Mouse (Mus musculus) ES-Bruce4 (cell line): ENCODE data around the gene Qpctl. TPM values are rescaled to one million over a fixed set of nuclear protein-coding genes. Genes with fewer than 3 reads are reported as not detected.

Experiments used
- H3K27ac ChIP-seq: 2 replicates; pipeline ENCODE4 v1.5.1; 2012; ENCODE audit warnings: low read length, inconsistent platforms; ENCODE audit not compliant: insufficient read depth
- H3K27me3 ChIP-seq: 2 replicates; pipeline ENCODE4 v1.6.1; 2012; ENCODE audit warnings: mild to moderate bottlenecking, low read length, inconsistent platforms; ENCODE audit not compliant: control insufficient read depth, poor library complexity, insufficient read depth, severe bottlenecking
- H3K36me3 ChIP-seq: 2 replicates; pipeline ENCODE4 v1.6.1; 2012; ENCODE audit warnings: inconsistent platforms, mild to moderate bottlenecking, low read length, moderate library complexity; ENCODE audit not compliant: control insufficient read depth, poor library complexity, insufficient read depth, severe bottlenecking
- H3K4me1 ChIP-seq: one replicate; pipeline ENCODE4 v1.8.1; 2011; ENCODE audit warnings: low read length; ENCODE audit not compliant: control insufficient read depth, insufficient read depth
- H3K4me3 ChIP-seq: 2 replicates; pipeline ENCODE4 v1.5.1; 2011; ENCODE audit warnings: low read depth, mild to moderate bottlenecking, low read length
- H3K9ac ChIP-seq: 2 replicates; pipeline ENCODE4 v1.6.1; 2012; ENCODE audit warnings: low read depth, mild to moderate bottlenecking, inconsistent platforms; ENCODE audit not compliant: poor library complexity, severe bottlenecking
- H3K9me3 ChIP-seq: replicated peaks from 2 replicates; pipeline ENCODE4 v1.6.1; 2012; ENCODE audit warnings: mild to moderate bottlenecking, low read length, inconsistent platforms; ENCODE audit not compliant: control insufficient read depth, poor library complexity, insufficient read depth, severe bottlenecking
- CTCF ChIP-seq: IDR thresholded peaks from one replicate; pipeline ENCODE4 v1.8.1; 2011; ENCODE audit warnings: low read depth, low read length
- EP300 ChIP-seq: IDR thresholded peaks from 2 replicates; pipeline ENCODE4 v1.6.1; 2011; ENCODE audit warnings: low read depth, low read length; ENCODE audit not compliant: insufficient read depth
- POLR2A ChIP-seq: IDR thresholded peaks from one replicate; pipeline ENCODE4 v1.8.1; 2011; ENCODE audit warnings: low read length; ENCODE audit not compliant: insufficient read depth
- polyA plus RNA-seq: library from polyadenylated mRNA; stranded (reverse); fragments of >200 nt; gene quantifications from 2 replicates; pipeline ENCODE4 v1.2.4, GENCODE M21; 2011; ENCODE audit warnings: low read depth; ENCODE audit not compliant: missing spikeins, insufficient read depth, insufficient read length

The Qpctl gene
- polyA plus RNA-seq, 1 experiment, result 4.6 TPM

DNA sequence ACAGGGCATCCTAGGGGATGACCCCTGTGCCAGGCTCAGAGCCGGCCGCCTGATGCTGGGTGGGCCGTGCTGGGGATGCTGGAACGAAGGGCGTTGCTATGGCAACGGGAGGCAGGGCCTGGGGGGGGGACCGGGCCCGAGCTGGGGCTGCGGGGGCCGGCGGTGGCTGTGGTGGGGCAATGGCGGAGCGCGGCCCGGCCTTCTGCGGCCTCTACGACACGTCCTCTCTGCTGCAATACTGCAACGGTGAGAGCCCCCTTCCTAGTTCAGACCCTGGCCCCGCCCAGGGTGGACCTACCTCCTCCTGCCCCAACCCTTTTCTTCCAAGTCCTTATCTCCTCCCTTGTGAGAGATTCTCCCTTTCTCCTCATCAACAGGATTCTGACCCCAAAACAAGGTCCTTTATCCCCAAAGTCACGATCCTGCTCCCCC is 27.4 kb upstream of the Qpctl start:
- TF ChIP-seq EP300, result no peak
- no peak for TF ChIP-seq CTCF
- no peak for TF ChIP-seq POLR2A
- no peak overlapping the region for H3K27ac ChIP-seq
- H3K9ac ChIP-seq, result 0 out of 2 replicates have a peak overlapping the region, but pooled peaks have one; percentile 17
- no peaks in the 10 kb centered on the region for H3K27me3 ChIP-seq
- H3K36me3 ChIP-seq, result no peaks in the 10 kb centered on the region
- H3K4me3 ChIP-seq, result peak overlapping the region; percentile 55
- H3K4me1 ChIP-seq, result peaks cover 3% of the 10 kb centered on the region
- no peaks in the 10 kb centered on the region for H3K9me3 ChIP-seq

DNA sequence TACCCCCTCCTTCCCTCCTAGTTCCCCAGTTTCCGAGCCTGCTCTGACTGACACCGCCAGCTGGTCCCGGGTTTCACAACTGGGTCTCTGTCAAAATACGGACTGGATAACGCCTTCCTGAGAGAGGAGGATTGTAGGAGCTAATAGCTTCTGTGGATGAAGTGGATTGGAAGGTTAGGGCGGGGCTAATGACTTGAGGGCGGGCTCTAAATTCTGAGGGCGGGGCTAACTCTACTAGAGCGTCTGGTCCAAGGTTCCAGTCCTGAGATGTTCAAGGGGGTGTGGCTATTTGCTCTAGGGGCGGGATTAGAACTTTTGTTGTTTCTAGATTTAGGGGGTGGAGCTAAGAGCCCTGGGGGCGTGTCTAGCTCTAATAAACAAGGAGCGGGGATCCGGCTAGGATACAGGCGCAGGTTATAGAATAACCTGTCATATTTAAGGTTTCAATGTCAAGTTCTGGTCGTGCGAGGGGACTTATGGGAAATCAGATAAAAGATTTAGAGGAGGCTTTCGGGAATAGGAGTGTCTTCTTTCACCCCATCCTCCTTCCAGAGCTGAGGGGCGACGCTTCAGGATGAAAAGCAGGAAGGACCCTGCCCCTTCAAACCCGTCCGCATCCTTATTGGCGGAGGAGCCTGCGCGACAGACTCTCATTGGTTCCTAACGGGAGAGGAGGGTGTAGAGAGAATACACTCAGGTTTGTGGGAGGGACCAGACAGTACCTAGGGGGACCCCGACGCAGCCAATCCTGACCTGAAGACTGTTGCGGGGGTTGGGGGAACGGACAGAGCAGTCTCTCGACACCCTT is 26.8 kb upstream of the Qpctl start, which contains the start of gene Eml2:
Eml2 (plus strand) TSS at position 714 of the 808 bp plus-strand sequence.
- H3K9me3 ChIP-seq, result no peaks in the 10 kb centered on the region
- TF ChIP-seq POLR2A (no peak), EP300 (no peak), CTCF (no peak)
- H3K27me3 ChIP-seq, result no peaks in the 10 kb centered on the region
- peaks cover 3% of the 10 kb centered on the region for H3K4me1 ChIP-seq
- H3K27ac ChIP-seq, result no peak within 1 kb of the TSS
- H3K9ac ChIP-seq, result 0 out of 2 replicates have a peak within 1 kb of the TSS, but pooled peaks have one; percentile 17
- no peaks in the 10 kb centered on the region for H3K36me3 ChIP-seq
- peak within 1 kb of the TSS; percentile 55 for H3K4me3 ChIP-seq

DNA sequence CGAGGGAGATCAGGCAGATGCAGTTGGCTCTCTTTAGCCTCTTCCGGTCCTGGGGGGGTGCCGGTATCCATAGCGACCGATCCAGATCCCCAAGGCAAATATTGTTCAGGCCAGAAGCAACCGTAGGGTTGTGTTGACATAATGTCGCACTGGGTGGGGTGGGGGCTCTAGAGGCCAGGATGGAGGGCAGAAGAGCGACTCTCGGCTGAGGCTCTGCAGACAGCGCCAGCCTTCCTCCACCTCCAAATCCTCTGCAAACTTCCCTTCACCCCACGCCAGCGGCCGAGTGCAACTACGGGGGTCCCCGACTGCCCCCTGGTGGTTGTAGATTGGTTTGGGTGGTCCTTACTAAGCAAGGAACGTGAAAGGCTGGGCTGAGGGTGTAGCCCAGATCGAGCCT is 23.8 kb upstream of the Qpctl start:
- Histone ChIP-seq H3K27me3 (no peaks in the 10 kb centered on the region), H3K36me3 (no peaks in the 10 kb centered on the region), H3K27ac (no peak overlapping the region), H3K9ac (no peak overlapping the region), H3K4me3 (peak overlapping the region; percentile 36), H3K9me3 (no peaks in the 10 kb centered on the region), H3K4me1 (peaks cover 3% of the 10 kb centered on the region)
- no peak for TF ChIP-seq POLR2A
- no peak for TF ChIP-seq EP300
- peak; percentile 77 for TF ChIP-seq CTCF

DNA sequence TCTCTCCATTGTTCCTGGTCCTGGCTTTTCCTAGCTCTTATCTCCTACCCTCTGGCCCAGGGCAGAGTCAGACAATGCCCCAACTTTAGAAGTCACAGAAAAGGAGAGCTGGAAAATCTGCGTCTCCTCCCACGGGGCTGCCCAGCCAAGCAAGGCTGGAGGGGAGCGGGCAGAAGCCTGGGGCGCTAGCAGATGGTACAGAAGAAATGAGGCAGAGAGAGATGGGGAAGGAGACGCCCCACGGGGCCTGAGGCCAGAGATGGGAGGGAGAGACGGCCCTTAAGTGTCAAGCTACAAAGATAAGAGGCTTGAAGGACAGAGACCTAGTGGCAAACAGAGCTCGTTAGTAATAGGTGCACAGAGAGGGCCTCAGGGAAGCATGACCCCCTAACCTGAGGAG is 22.7 kb upstream of the Qpctl start:
- H3K9me3 ChIP-seq, result no peaks in the 10 kb centered on the region
- no peak overlapping the region for H3K4me3 ChIP-seq
- no peak overlapping the region for H3K27ac ChIP-seq
- no peak overlapping the region for H3K9ac ChIP-seq
- H3K27me3 ChIP-seq, result no peaks in the 10 kb centered on the region
- peaks cover 3% of the 10 kb centered on the region for H3K4me1 ChIP-seq
- TF ChIP-seq CTCF (no peak), EP300 (no peak), POLR2A (no peak)
- no peaks in the 10 kb centered on the region for H3K36me3 ChIP-seq

DNA sequence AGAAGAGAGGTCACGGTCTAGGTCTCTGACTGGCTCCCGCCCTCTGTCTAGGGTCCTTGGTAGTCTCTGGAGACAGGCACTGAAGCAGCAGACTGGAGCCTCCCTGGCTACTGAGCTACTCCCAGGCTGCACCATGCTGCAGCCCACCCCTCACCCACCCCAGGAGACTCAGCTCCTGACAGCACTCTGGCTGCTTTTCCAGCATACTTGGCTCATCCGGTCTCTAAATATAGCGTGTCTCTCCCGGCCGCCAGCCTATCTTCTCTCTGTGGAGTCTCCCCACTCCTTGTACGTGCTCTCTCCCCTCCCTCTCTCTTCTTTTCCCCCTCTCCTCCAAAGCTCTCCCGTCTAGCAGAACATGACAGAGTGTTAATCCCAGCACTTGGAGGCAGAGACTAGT is 21.1 kb upstream of the Qpctl start:
- no peak for TF ChIP-seq EP300
- no peak for TF ChIP-seq POLR2A
- no peak for TF ChIP-seq CTCF
- no peaks in the 10 kb centered on the region for H3K9me3 ChIP-seq
- no peak overlapping the region for H3K9ac ChIP-seq
- H3K27ac ChIP-seq, result no peak overlapping the region
- no peaks in the 10 kb centered on the region for H3K27me3 ChIP-seq
- H3K4me3 ChIP-seq, result no peak overlapping the region
- peaks cover 3% of the 10 kb centered on the region for H3K4me1 ChIP-seq
- H3K36me3 ChIP-seq, result no peaks in the 10 kb centered on the region

DNA sequence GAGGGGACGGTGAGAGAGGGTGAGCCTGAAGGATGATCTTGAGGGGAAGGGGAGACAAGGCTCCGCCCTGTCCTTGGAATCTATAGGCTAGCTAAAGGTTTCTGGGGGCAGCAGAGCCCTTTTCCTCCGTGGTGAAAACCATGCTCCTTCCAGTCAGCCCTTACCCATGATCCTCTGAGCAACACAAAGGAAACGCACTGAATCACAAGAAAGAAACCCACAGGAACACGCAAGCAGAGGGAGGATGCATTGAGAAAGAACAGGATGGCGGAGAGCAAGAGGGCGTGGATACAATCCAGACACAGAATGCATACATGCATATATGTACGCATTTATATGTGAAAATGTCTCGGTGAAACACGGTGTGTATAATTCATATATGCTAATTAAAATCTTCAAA is 20.4 kb upstream of the Qpctl start:
- no peak for TF ChIP-seq EP300
- peaks cover 3% of the 10 kb centered on the region for H3K4me1 ChIP-seq
- H3K36me3 ChIP-seq, result no peaks in the 10 kb centered on the region
- no peak overlapping the region for H3K27ac ChIP-seq
- H3K4me3 ChIP-seq, result no peak overlapping the region
- no peaks in the 10 kb centered on the region for H3K27me3 ChIP-seq
- no peaks in the 10 kb centered on the region for H3K9me3 ChIP-seq
- H3K9ac ChIP-seq, result no peak overlapping the region
